Mouse (Mus musculus): ENCODE measurements around the gene Vps54.
"Not testable (repeated sequence)": the region's sequence is repeated elsewhere in the genome, so short reads cannot be mapped to it uniquely, and the experiment has no call there.

GRCm38 (mm10) chr11:21191821-21192220 is 47.3 kb upstream of the Vps54 start:
- not testable (repeated sequence) for TF ChIP-seq EP300, CTCF (IDR thresholded peaks at IDR 0.05; ENCODE audit: low read depth)

Data from heart, postnatal 0 days (tissue).